Mouse (Mus musculus) urinary bladder, postnatal 14 days (tissue): ENCODE measurements around the gene Tbcc.
A peak's percentile ranks its signal among the peaks of the same experiment; 100 is the strongest.

Source experiments
- DNase-seq: peaks from one replicate; pipeline ENCODE4 v3.0.0; 2021; ENCODE audit warnings: low spot score

The Tbcc gene

DNA sequence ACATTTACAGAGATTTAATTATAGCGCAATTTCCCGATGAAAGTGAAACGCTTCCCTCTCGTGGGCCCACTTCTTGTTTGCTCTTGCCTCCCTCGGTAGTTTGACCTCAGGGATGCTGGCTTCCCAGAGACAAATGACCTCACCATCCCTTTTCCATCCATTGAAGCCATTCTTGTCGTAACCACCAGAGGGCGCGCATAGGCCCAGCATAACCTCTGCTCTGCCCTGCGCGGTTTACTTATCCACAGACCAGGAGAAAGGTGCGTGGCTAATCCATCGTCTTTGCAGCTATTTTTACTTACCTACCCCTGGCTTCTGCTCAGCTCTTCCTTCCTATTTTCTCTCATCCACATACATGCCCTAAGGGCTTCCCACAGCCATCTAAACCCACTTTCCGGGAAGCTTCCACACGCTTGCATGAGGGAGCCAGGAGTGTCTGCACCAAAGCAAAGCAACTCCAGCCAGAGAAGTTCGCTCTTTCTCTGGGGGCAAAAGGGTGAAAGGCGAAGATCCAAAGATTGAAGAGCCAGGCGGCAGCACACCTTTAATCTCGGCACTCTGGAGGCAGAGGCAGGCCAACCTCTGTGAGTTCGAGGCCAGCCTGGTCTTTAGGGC lies 13.5 kb downstream of the Tbcc start:
- DNase-seq, result peak; percentile 83

- DNase-seq, result no peak
These were observed 19.7 kb downstream of the Tbcc start, which contains the start of gene Prph2 for GRCm38 (mm10) chr17:46910186-46910585. Gene Prph2 (plus strand): TSS chr17:46910459.

DNA sequence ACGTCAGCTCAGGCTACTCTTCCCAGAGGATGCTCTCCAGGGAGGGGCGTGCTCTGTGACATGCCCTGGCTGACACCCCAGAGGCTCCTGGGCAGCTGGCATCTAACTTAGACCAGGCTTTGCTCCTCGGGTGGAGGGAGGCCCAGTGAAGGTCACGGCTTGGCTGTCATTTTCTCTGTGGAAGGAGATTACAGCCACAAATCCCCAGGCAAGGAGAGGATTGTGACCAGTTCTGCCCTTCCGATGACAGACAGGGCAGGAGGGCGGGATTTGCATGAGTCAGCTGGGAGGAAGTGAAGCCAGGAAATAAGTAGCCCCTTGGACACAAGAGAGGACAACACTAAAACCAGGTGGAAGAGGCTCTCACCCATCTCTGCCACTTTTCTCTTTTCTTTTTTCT lies 21.8 kb downstream of the Tbcc start:
- DNase-seq, result no peak

DNA sequence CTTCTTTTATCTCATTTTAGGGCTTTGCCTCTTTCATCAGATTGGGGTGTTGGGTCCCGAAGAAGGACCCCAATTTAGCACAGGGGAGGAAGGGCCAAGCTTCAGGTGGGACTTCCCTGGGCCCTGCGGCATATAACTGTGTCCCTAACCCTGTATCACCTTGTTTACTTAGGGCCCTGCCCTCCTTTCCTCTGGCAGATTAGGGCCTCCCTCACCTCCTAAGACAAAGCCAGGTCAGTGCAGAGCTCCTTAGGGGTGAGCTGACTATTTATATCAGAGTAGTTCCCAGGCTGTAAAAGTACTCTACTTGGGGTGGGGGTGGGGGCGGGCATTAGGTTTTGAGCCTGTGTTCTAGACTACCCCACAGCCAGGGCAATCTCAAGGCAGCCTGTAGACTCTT lies 24.6 kb downstream of the Tbcc start:
- no peak for DNase-seq

DNA sequence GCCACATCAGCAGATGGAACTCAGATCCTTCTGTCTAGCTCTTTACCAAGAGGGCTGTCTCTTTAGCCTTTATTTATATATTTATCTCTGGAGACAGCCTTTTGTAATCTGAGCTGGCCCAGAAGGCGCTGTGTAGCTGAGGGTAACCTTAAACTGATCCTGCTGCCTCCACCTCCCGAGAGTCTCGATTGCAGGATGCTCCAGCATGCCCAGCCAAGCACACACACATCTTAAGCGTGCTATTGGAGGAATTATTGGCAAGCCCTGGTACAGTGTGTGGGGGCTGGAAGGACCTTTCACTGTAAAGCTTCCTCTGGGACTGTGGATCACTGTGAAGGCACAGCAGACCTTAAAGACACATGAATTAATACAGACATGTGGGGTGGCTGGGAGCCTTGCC lies 28.5 kb downstream of the Tbcc start:
- no peak for DNase-seq

DNA sequence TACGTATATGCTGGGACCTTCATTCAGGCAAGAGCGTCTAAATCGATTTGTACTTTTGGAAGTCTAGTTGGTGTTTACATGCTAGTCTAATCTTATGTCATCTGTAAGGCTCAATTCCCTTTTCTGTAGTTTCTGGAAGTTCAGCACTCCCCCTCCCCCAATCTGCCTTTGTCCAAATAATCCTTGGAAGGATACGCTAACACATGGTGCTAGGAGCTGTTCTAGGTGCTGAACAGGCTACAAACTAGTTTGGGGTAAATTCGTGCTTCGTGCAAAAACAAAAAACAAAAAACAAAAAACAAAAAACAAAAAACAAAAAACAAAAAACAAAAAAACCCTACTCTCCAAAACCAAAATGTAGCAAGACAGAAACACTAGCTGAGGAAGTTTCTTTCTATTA lies 30.4 kb downstream of the Tbcc start:
- DNase-seq, result no peak

GRCm38 (mm10) chr17:46926192-46926591 lies 35.7 kb downstream of the Tbcc start:
- no peak for DNase-seq

GRCm38 (mm10) chr17:46926941-46927340 lies 36.5 kb downstream of the Tbcc start:
- no peak for DNase-seq

GRCm38 (mm10) chr17:46927781-46928180 lies 37.3 kb downstream of the Tbcc start:
- no peak for DNase-seq

GRCm38 (mm10) chr17:46929277-46929676 lies 38.8 kb downstream of the Tbcc start:
- no peak for DNase-seq

- no peak for DNase-seq
These were observed 39.4 kb downstream of the Tbcc start for GRCm38 (mm10) chr17:46929897-46930296.

DNA sequence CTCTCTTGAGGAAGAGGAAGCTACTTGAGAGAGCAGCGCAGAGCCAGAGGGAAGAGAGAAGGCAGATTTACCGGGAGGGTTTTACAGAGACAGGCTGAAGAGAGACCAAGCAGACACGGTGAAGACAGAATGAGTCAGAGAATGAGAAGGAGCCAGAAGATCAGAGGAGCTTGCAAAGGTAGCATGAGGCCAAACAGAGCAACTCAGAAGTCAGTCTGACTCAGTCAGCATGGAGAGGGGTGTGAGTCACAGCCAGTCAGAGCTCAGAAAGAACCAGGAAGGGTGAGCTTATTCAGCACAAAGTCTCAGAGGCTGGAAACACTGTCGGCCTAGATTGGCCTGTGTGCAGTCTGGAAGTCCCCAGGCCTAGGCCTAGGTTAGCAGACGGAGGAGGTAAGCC lies 42.5 kb downstream of the Tbcc start:
- peak; percentile 18 for DNase-seq

DNA sequence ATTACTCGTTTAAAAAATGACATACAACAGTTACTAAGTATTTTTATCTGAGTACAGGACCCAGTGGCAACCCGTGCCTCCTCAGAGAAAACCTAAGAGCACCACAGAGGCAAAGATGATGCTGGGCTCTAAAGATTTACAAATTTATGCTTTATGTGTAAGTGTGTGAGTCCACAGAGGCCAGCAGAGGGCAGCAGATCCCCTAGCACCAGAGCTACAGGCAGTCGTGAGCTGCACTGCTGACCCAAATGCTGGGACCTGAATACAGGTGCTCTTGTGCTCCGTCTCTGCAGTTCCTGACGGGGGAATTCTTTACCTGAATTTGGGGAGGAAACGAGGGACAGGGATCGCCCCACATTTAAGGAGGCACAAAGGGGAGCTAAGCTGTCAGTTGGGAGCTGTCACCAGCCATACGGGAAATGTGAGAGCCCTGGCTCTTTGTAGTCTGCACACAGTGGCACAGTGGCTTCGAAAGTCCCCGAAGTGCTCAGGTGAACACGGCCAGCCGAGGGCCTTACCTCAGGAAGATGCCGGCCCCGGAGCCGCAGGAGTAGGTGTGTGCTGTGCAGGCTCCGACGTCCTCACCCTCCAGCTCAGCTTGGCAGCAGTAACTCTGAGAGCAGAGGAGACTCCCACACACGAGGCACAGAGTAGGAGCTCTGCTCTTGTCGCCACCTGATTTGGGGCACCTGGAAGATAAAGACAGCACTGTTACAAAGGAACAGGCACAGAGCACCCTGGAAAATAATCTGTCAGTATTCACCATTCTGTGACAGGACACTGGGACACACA lies 43.3 kb downstream of the Tbcc start:
- DNase-seq, result peak; percentile 53

GRCm38 (mm10) chr17:46940461-46940860 lies 50.0 kb downstream of the Tbcc start:
- no peak for DNase-seq
